Mouse (Mus musculus) cerebellum, adult 11 months (tissue): Measurements from ENCODE around the gene Olfr549.

ENCODE experiments used
- DNase-seq: peaks from one replicate; pipeline ENCODE4 v3.0.0; 2022

Olfr549 gene

GRCm38 (mm10) chr7:102549570-102549969 lies at the start of gene Olfr549:
Gene Olfr549, plus strand, starts transcription at chr7:102549870.
- DNase-seq, result no peak

- DNase-seq, result peak; percentile 28
Observed at GRCm38 (mm10) chr7:102501986-102502385, 47.7 kb upstream of the Olfr549 start.

- peak; percentile 66 for DNase-seq
Observed at GRCm38 (mm10) chr7:102506848-102507247, 42.8 kb upstream of the Olfr549 start.

GRCm38 (mm10) chr7:102508066-102508465 lies 41.6 kb upstream of the Olfr549 start:
- no peak for DNase-seq

- DNase-seq, result no peak
Observed at GRCm38 (mm10) chr7:102508666-102509065, 41.0 kb upstream of the Olfr549 start.

- DNase-seq, result no peak
Observed at GRCm38 (mm10) chr7:102509726-102510125, 39.9 kb upstream of the Olfr549 start.

- no peak for DNase-seq
Observed at GRCm38 (mm10) chr7:102511927-102512326, 37.7 kb upstream of the Olfr549 start.

- DNase-seq, result peak; percentile 76
Observed at GRCm38 (mm10) chr7:102512814-102513435, 36.7 kb upstream of the Olfr549 start.

- DNase-seq, result no peak
Observed at GRCm38 (mm10) chr7:102514144-102514543, 35.5 kb upstream of the Olfr549 start.

GRCm38 (mm10) chr7:102516261-102517050 lies 33.2 kb upstream of the Olfr549 start:
- no peak for DNase-seq

- no peak for DNase-seq
Observed at GRCm38 (mm10) chr7:102517051-102517335, 32.7 kb upstream of the Olfr549 start.

- no peak for DNase-seq
Observed at GRCm38 (mm10) chr7:102529052-102529451, 20.6 kb upstream of the Olfr549 start.

- no peak for DNase-seq
Observed at GRCm38 (mm10) chr7:102534449-102534848, 15.2 kb upstream of the Olfr549 start, which contains the start of gene Olfr547. Gene Olfr547, plus strand, starts transcription at chr7:102534749.

GRCm38 (mm10) chr7:102540596-102540995 lies 9.1 kb upstream of the Olfr549 start, which contains the start of gene Olfr548-ps1:
Gene Olfr548-ps1, plus strand, starts transcription at chr7:102540896.
- DNase-seq, result no peak

GRCm38 (mm10) chr7:102541251-102541650 lies 8.4 kb upstream of the Olfr549 start:
- no peak for DNase-seq

- no peak for DNase-seq
Observed at GRCm38 (mm10) chr7:102553279-102553678, 3.6 kb downstream of the Olfr549 start.

GRCm38 (mm10) chr7:102564999-102565997 lies 15.6 kb downstream of the Olfr549 start, which contains the start of gene Trim21:
Gene Trim21, minus strand, starts transcription at chr7:102565486.
- DNase-seq, result peak; percentile 28

GRCm38 (mm10) chr7:102566219-102566618 lies 16.5 kb downstream of the Olfr549 start:
- DNase-seq, result no peak

GRCm38 (mm10) chr7:102571142-102571541 lies 21.5 kb downstream of the Olfr549 start, which contains the start of gene Olfr550:
Gene Olfr550, plus strand, starts transcription at chr7:102571442.
- DNase-seq, result no peak

GRCm38 (mm10) chr7:102573174-102573830 lies 23.6 kb downstream of the Olfr549 start:
- no peak for DNase-seq

GRCm38 (mm10) chr7:102575998-102576397 lies 26.3 kb downstream of the Olfr549 start:
- DNase-seq, result no peak

GRCm38 (mm10) chr7:102591786-102592185 lies 42.1 kb downstream of the Olfr549 start, which contains the start of gene Olfr551:
Gene Olfr551, minus strand, starts transcription at chr7:102591886.
- no peak for DNase-seq
